Mouse (Mus musculus): ENCODE data around the gene P2rx6. TPM values are rescaled to one million over a fixed set of nuclear protein-coding genes. Genes with fewer than 3 reads are reported as not detected.

Gene P2rx6
- polyA plus RNA-seq, 1 experiment from 2014 or later, result 3.0 TPM

- 1% methylated on average over 5 of the region's 5 CpGs for WGBS
- H3K9ac ChIP-seq (ENCODE audit: low read depth, low read length), result no peak overlapping the region
- 0 out of 2 replicates have a peak, but pooled peaks have one; percentile 10 for ATAC-seq
Observed at GRCm38 (mm10) chr16:17557947-17558480, 3.7 kb upstream of the P2rx6 start.

DNA sequence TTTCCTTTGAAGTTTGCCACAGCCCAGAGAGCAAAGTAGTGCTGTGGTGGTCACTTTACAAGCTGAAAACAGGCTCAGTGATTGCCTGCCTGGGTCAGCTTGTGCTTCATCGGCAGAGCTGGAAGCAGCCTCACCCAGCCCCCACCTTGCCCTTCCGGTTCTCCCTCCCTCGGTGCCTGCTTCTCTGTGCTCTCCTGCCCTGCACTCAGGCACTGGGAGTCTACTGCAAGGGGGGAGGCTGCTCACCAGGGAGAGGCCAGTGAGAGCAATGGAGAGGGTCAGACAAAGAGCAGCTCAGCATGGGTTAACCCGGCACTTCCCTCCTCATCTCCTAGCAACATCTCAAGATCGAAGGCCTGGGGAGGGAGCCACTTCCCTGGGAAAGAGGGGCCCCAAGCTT lies 2.9 kb upstream of the P2rx6 start:
- no peak overlapping the region for H3K27ac ChIP-seq (ENCODE audit: low read depth, low read length)
- no peaks in the 10 kb centered on the region for H3K9me3 ChIP-seq (ENCODE audit: control insufficient read depth, low read length)
- ATAC-seq, result no peak
- peaks cover 3% of the 10 kb centered on the region; the same call in 1 of the 2 replicates for H3K27me3 ChIP-seq (replicated peaks; ENCODE audit: control insufficient read depth, insufficient read depth, low read length)
- no peak overlapping the region for H3K4me3 ChIP-seq (ENCODE audit: low read length)
- H3K9ac ChIP-seq (ENCODE audit: low read depth, low read length), result peak overlapping the region; percentile 38; the same call in 1 of the 2 replicates
- no peaks in the 10 kb centered on the region for H3K36me3 ChIP-seq (ENCODE audit: control insufficient read depth, insufficient read depth, low read length)
- H3K4me1 ChIP-seq (ENCODE audit: control insufficient read depth, insufficient read depth, low read depth, low read length), result peaks cover 18% of the 10 kb centered on the region
- peak overlapping the region; percentile 34 for H3K4me2 ChIP-seq (ENCODE audit: low read length)
- 0% methylated on average over 5 of the region's 5 CpGs for WGBS

More at GRCm38 (mm10) chr16:17557947-17558480, 3.7 kb upstream of the P2rx6 start:
- no peak overlapping the region for H3K4me2 ChIP-seq (ENCODE audit: low read length)
- peaks cover 3% of the 10 kb centered on the region; the same call in 1 of the 2 replicates for H3K27me3 ChIP-seq (replicated peaks; ENCODE audit: control insufficient read depth, insufficient read depth, low read length)
- no peaks in the 10 kb centered on the region for H3K9me3 ChIP-seq (ENCODE audit: control insufficient read depth, low read length)
- no peak overlapping the region for H3K4me3 ChIP-seq (ENCODE audit: low read length)
- no peak overlapping the region for H3K27ac ChIP-seq (ENCODE audit: low read depth, low read length)
- peaks cover 21% of the 10 kb centered on the region for H3K4me1 ChIP-seq (ENCODE audit: control insufficient read depth, insufficient read depth, low read depth, low read length)
- no peaks in the 10 kb centered on the region for H3K36me3 ChIP-seq (ENCODE audit: control insufficient read depth, insufficient read depth, low read length)

GRCm38 (mm10) chr16:17559396-17560027 lies 2.2 kb upstream of the P2rx6 start:
- peaks cover 3% of the 10 kb centered on the region; the same call in 1 of the 2 replicates for H3K27me3 ChIP-seq (replicated peaks; ENCODE audit: control insufficient read depth, insufficient read depth, low read length)
- no peak overlapping the region for H3K9ac ChIP-seq (ENCODE audit: low read depth, low read length)
- H3K36me3 ChIP-seq (ENCODE audit: control insufficient read depth, insufficient read depth, low read length), result no peaks in the 10 kb centered on the region
- no peak overlapping the region for H3K27ac ChIP-seq (ENCODE audit: low read depth, low read length)
- no peaks in the 10 kb centered on the region for H3K9me3 ChIP-seq (ENCODE audit: control insufficient read depth, low read length)
- peaks cover 14% of the 10 kb centered on the region for H3K4me1 ChIP-seq (ENCODE audit: control insufficient read depth, insufficient read depth, low read depth, low read length)
- peak overlapping the region; percentile 34; the same call in 1 of the 2 replicates for H3K4me2 ChIP-seq (ENCODE audit: low read length)
- no peak overlapping the region for H3K4me3 ChIP-seq (ENCODE audit: low read length)
- WGBS, result 72% methylated on average over 9 of the region's 9 CpGs
- no peak for ATAC-seq

DNA sequence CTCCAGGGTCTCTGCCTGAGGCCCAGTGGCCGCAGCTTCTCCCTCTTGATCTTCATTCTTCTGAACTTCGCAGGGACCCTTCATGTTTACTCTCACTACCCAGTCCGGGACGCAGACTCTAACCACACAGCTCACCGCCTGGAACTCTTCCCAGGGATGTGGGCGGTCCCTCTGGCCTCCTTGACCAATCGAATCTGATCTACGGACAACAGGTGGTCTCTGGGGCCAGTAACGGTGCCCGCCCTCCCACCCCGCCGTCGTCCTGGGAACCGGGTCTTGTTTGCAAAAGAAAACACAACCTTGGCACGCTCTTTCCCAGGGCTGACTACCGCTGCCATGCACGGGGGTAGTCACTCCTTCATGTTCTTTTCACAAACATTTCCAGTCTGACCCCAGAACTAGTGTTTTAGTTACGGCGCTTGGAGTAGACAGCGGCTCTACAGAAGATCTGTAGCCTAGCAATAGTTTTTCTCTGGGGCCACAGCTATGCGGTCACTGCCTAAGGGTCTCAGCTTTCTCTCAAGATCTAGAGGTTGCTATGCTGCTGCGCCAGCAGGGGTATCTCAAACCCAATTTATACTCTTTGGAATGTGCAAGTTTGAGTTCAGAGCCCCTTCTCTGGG lies 446 bp upstream of the P2rx6 start, which contains the start of gene Lrrc74b:
Gene Lrrc74b (minus strand): TSS at position 120 of the 623 bp plus-strand sequence.
- Histone ChIP-seq H3K27me3 (replicated peaks; ENCODE audit: control insufficient read depth, insufficient read depth, low read length) (peaks cover 3% of the 10 kb centered on the region; the same call in 1 of the 2 replicates), H3K9ac (ENCODE audit: low read depth, low read length) (peak within 1 kb of the TSS; percentile 46), H3K36me3 (ENCODE audit: control insufficient read depth, insufficient read depth, low read length) (no peaks in the 10 kb centered on the region), H3K4me3 (ENCODE audit: low read length) (peak within 1 kb of the TSS; percentile 30), H3K4me1 (ENCODE audit: control insufficient read depth, insufficient read depth, low read depth, low read length) (peaks cover 14% of the 10 kb centered on the region), H3K9me3 (ENCODE audit: control insufficient read depth, low read length) (no peaks in the 10 kb centered on the region), H3K4me2 (ENCODE audit: low read length) (peak within 1 kb of the TSS; percentile 52), H3K27ac (ENCODE audit: low read depth, low read length) (peak within 1 kb of the TSS; percentile 72)
- 2% methylated on average over 22 of the region's 22 CpGs for WGBS
- peak; percentile 83 for ATAC-seq

DNA sequence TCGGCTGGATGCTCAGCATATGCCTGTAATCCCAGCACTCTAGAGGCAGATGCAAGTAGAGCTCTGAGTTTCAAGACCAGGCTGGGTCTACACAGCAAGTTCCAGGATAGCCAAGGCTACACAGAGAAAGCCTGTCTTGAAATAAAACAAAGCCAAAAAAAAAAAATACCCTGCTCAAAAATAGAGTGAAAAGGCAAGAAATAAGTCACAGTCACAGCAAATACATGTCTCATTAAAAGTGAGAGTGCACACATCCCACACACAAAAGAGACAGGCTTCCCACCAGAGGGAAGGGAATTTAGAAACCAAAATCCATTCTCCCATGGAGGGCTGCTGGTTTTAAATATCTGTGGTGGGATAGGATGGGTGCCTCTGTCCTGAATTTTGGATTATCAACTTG lies 1.9 kb downstream of the P2rx6 start:
- Histone ChIP-seq H3K4me2 (ENCODE audit: low read length) (no peak overlapping the region), H3K4me3 (ENCODE audit: low read length) (no peak overlapping the region), H3K27ac (ENCODE audit: low read depth, low read length) (no peak overlapping the region), H3K36me3 (ENCODE audit: control insufficient read depth, insufficient read depth, low read length) (no peaks in the 10 kb centered on the region), H3K4me1 (ENCODE audit: control insufficient read depth, insufficient read depth, low read depth, low read length) (peaks cover 8% of the 10 kb centered on the region), H3K9me3 (ENCODE audit: control insufficient read depth, low read length) (no peaks in the 10 kb centered on the region), H3K27me3 (replicated peaks; ENCODE audit: control insufficient read depth, insufficient read depth, low read length) (peaks cover 3% of the 10 kb centered on the region; the same call in 1 of the 2 replicates), H3K9ac (ENCODE audit: low read depth, low read length) (no peak overlapping the region)
- no peak for ATAC-seq
- WGBS, result 29% methylated on average over 1 of the region's 1 CpGs

DNA sequence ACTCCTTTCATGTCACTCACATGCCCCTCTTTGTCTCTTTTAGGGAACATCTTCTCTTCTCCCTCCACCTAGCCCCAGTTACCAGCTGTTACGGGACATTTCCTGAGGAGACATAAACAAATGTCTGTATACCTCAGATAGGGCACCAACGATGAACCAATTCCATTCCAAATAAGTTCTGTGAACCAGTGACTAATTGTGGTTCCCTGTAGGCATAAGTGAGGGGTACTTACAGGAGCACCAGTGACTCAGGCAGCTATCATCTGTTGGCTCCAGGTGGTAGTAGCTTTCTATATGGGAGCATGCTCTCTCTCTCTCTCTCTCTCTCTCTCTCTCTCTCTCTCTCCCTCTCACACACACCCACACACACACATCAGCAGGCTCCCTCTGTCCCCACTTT lies 2.5 kb downstream of the P2rx6 start:
- no peak overlapping the region for H3K27ac ChIP-seq (ENCODE audit: low read depth, low read length)
- no peak for ATAC-seq
- H3K36me3 ChIP-seq (ENCODE audit: control insufficient read depth, insufficient read depth, low read length), result no peaks in the 10 kb centered on the region
- no peak overlapping the region for H3K4me2 ChIP-seq (ENCODE audit: low read length)
- H3K9me3 ChIP-seq (ENCODE audit: control insufficient read depth, low read length), result no peaks in the 10 kb centered on the region
- H3K9ac ChIP-seq (ENCODE audit: low read depth, low read length), result no peak overlapping the region
- 72% methylated on average over 2 of the region's 2 CpGs for WGBS
- peaks cover 8% of the 10 kb centered on the region for H3K4me1 ChIP-seq (ENCODE audit: control insufficient read depth, insufficient read depth, low read depth, low read length)
- peaks cover 3% of the 10 kb centered on the region; the same call in 1 of the 2 replicates for H3K27me3 ChIP-seq (replicated peaks; ENCODE audit: control insufficient read depth, insufficient read depth, low read length)
- H3K4me3 ChIP-seq (ENCODE audit: low read length), result no peak overlapping the region

DNA sequence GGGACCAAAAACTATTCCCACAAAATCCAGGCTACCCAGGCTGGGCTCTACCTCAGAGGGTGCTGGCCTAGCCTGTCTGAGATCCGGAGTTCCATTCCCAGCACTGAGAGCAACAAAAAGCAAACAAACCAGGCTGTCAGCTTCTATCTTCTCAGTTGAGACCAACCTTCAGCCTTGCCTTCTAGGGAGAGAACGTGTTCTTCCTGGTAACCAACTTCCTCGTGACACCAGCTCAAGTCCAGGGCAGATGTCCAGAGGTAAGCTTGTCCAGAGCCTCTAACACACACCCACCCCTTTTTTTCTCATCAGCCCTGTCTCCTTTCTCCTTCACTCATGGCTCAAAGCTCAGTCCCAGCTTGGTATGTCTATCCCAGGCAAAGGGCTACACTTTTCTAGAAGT lies 3.1 kb downstream of the P2rx6 start:
- H3K27me3 ChIP-seq (replicated peaks; ENCODE audit: control insufficient read depth, insufficient read depth, low read length), result peaks cover 3% of the 10 kb centered on the region; the same call in 1 of the 2 replicates
- no peak overlapping the region for H3K27ac ChIP-seq (ENCODE audit: low read depth, low read length)
- H3K4me1 ChIP-seq (ENCODE audit: control insufficient read depth, insufficient read depth, low read depth, low read length), result peaks cover 8% of the 10 kb centered on the region
- no peak overlapping the region for H3K4me2 ChIP-seq (ENCODE audit: low read length)
- ATAC-seq, result no peak
- H3K4me3 ChIP-seq (ENCODE audit: low read length), result no peak overlapping the region
- no peaks in the 10 kb centered on the region for H3K36me3 ChIP-seq (ENCODE audit: control insufficient read depth, insufficient read depth, low read length)
- WGBS, result 85% methylated on average over 3 of the region's 3 CpGs
- H3K9me3 ChIP-seq (ENCODE audit: control insufficient read depth, low read length), result no peaks in the 10 kb centered on the region
- H3K9ac ChIP-seq (ENCODE audit: low read depth, low read length), result no peak overlapping the region

DNA sequence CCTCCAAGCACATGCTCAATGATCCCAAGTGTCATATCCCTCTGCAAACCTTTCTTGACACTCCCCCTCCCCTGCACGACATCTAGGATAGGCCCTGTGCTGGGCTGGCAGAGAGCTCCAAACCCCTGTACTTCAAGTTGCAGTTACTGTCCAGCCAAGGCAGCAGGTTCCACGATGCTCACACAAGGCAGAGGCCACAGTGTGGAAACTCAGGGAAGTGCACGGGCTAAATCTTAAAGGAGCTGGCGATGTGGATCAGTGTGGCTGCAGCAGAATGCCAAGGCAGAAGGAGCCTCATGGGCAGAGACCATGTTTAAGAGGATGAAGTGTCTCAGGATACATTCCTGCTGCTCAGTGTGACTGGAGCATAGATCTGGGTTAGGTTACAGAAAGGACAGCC lies 4.5 kb downstream of the P2rx6 start:
- WGBS, result 33% methylated on average over 4 of the region's 4 CpGs

More for the DNA sequence above, 4.5 kb downstream of the P2rx6 start:
- ATAC-seq, result no peak
- no peaks in the 10 kb centered on the region for H3K27me3 ChIP-seq (replicated peaks; ENCODE audit: control insufficient read depth, insufficient read depth, low read length)
- peaks cover 4% of the 10 kb centered on the region for H3K4me1 ChIP-seq (ENCODE audit: control insufficient read depth, insufficient read depth, low read depth, low read length)
- no peak overlapping the region for H3K4me2 ChIP-seq (ENCODE audit: low read length)
- H3K9me3 ChIP-seq (ENCODE audit: control insufficient read depth, low read length), result no peaks in the 10 kb centered on the region
- no peak overlapping the region for H3K27ac ChIP-seq (ENCODE audit: low read depth, low read length)
- H3K4me3 ChIP-seq (ENCODE audit: low read length), result no peak overlapping the region
- H3K9ac ChIP-seq (ENCODE audit: low read depth, low read length), result no peak overlapping the region
- no peaks in the 10 kb centered on the region for H3K36me3 ChIP-seq (ENCODE audit: control insufficient read depth, insufficient read depth, low read length)
